Mouse (Mus musculus) olfactory bulb, adult 2 months (tissue): ENCODE measurements at regions not wholly inside any gene's neighbourhood (a gene's known extent, or its start where the extent isn't known, plus 50 kb on each side); places are given as distances from the start of the nearest gene placed in this dataset.

Experiments
- CTCF ChIP-seq: fragments of 200-500 bp; IDR thresholded peaks from 2 replicates; pipeline ENCODE4 v1.5.1; 2012; ENCODE audit warnings: low read depth, mild to moderate bottlenecking, low read length, moderate library complexity; ENCODE audit not compliant: insufficient read depth
- POLR2A ChIP-seq: fragments of 200-500 bp; IDR thresholded peaks from 2 replicates; pipeline ENCODE4 v1.6.1; 2012; ENCODE audit warnings: mild to moderate bottlenecking, low read depth, low read length, moderate library complexity; ENCODE audit not compliant: insufficient read depth

GRCm38 (mm10) chr10:118984580-118984979 lies 114.6 kb upstream of the Dyrk2 start:
- TF ChIP-seq CTCF (no peak), POLR2A (no peak)
